Mouse (Mus musculus): ENCODE results near the gene Galk2.

Gene Galk2

DNA sequence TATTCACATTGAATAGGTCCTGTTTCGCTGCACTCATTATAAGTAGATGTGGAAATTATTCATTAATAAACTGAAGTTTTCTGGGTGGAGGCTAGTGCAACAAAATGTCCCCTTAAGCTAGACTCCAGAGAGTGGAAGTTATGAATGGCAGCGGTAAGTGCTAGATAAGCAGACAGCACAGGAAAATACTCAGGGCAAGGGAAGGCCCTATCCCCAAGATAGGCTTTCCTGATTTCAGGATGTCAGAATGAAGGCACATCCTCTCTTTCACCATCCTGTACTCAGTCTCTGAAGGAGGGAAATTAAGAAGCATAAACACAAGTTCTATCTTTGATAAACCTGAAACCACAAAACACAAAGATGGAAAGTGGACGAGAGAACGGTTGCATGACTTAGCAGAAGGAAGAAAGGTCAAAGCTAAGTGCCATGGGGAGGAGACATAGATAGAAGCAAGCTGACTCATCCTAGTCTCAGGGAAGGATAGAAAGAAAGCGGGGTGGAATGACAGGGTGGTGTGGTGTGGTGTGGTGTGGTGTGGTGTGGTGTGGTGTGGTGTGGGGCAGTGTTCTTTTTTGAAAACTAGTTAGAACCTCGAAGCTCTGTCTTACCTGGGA, 42.0 kb downstream of the Galk2 start:
- no peak for DNase-seq (ENCODE audit: low spot score)

DNA sequence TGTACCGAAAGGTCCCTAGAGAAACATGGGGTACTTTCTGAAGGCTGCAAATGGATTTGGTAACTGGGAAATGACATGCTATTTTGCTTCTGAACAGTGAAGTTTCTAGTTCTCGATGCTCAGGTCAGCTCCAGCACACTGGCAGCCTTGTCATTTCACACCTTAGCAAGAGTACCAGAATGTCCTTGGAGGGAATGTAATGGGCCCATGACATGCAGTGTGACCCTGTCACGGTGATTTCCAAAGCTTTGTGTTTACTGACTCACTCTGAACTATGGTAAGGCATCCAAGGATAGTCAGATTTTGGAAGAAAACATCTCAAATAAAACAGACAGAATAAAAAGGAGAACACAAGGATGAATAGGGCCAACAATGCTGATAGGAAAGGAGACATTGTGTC, 42.5 kb downstream of the Galk2 start:
- DNase-seq (ENCODE audit: low spot score) = no peak

DNA sequence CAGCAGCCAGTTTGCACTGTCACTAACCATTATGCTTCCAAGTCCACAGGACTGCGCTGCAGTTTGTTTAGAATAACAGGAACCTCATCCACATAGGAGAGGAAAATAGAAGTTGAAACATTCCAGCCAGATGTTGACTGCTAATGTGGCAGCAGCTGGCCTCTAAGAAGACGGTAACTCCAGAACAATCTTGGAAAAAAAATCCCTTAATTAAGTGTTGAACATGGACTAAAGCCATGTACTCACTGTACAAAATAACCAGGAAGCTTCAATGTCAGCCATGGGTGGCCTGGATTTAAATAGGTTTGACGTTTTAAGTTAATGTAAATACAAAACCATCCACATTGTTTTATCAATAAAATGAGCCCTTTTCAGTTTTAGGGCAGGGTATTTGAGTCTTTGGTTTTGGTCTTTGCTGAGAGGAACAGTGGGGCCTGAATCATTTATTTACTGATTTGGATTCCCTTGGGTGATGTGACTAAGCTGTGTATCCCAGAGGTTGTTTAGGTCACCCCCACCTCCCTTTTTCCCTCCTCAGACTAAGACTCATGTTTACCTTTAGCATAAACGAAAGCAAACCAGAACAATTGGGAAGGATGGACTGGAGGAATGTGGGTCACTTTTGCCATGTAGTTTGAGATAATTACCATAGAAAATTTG, 47.6 kb downstream of the Galk2 start:
- no peak for DNase-seq (ENCODE audit: low spot score)

DNA sequence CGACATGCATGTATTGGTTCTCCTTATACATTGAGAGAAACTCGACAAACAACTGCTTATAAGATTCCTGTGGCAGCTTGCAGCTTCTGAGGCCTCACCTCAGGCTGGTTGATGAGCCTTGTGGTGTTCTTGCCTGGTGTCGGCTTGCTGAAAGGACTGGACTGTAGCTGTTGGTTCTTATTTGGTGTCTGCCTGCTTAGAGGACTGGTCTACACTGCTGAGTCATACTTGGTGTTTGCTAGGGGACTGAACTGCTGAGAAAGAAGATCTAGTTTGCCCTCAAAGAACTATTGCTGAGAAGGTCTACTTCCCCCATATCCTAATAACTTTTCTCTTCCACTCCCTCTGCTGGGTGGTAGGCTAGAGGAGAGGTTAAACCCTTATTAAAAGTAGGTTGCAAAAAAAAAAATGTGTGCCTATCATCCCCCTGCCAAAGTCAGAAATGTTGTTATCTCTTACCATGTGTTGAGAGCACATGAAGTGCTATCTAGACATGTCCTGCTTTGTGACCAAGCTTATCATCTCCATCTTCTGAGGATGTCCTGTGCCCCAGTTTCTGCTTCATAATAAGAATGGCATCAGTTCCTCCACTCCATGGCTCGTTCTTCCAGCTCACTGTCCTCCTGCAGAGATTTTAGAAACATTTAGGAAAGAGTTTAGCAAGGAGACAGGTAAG, 48.8 kb downstream of the Galk2 start:
- DNase-seq (ENCODE audit: low spot score) = no peak

DNA sequence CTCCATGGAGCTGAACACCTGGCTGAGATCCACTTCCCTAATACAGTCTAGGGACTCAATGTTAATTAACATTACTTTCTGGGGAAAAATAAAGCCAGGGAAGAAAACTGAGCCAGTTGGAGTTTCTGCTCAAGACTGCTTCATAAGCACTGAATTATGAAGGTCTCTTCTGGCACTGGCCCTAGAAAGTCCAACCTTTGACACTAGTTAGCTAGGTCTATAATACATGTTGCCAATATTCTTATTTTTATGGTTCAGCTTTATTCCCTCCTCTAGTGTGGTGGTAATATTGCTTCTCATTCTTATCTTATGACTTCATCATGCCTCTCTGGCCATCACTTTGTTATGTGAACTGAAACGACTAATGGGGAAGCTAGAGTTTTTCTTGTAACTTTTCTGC, 55.3 kb downstream of the Galk2 start:
- no peak for DNase-seq (ENCODE audit: low spot score)

DNA sequence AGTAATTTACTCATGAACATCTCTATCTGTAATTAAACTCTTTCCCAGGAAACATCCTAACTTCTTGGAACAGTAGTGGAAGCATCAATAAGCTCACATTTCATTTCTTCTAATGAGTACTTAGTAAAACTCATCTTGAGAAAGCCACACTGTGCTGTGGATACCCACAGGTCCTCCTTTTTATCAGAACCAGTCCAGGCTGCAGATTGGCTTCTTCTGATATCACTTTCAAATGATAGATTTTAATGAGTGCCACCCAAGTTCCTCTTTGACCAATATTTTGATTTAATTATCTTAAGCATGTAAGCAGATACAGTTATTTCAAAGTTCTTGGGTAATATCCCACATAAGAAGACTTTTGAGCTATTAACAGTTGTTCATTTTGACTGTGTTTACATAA, 55.8 kb downstream of the Galk2 start:
- DNase-seq (ENCODE audit: low spot score) = no peak

DNA sequence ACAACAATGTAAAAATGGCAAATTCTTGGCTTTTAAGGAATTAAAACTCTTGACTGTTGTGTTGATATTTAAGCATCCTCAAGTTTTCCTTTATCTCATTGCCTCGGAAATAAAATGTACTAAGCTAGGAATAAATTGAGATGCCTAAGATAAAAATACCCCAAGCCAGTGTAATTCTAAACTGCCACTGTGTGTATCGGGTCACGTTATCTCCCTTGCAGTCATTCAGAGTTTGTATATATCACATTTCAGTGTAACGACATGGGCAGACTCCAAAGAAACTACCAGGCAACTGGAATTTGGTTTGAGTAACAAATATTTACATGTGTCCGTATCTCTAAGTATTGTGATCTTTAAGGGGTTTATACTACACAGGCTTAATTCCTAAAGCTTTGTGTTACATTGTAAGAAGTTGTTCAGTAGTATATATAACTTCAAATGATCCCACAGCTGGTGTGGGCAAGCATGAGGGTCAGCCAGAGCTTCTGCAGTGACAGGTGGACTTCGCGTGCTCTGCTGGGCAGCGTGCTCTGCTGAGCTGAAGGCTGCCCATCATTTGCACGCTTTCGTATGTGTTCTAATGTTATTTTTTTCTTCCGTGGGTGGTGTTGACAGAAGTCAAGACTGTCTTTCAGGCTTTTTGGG, 57.9 kb downstream of the Galk2 start:
- DNase-seq (ENCODE audit: low spot score) = no peak

DNA sequence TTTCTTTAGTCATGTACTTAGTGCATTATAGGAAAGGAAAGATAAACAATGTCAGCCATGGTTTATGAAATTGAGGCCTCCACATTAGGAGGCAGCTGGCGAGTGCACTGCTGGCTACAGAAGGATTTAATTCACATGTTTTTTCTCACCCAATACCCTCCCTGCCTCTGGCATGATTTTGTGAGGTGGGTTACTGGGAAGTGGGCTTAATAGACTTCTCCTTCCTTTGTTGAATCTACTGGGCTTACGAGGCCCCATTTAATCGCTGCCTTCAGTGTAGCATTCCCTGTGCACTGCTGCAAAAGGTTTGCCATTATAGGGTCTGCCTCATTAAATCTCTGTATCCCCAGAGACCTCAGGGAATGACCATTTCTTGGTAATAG, 58.4 kb downstream of the Galk2 start:
- DNase-seq (ENCODE audit: low spot score) = no peak

DNA sequence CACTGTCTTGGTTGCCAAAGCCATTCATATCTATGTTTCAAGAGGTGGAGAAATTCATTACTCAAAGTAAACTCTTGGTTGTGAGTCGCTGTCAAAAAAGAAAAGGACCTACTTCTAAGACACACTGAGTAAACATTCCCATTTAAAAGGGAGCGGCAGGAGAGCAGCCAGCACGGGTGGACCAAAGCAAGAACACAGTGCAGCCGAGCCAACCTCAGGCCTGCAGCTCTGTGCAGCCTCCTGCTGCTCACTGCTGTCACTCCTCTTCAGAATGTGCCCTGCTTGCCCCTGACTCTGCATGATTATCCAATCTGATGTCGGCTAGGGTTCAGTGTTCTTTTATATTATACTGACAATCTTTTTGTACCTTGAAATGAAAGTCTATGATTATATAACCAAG, 62.4 kb downstream of the Galk2 start:
- no peak for DNase-seq (ENCODE audit: low spot score)

DNA sequence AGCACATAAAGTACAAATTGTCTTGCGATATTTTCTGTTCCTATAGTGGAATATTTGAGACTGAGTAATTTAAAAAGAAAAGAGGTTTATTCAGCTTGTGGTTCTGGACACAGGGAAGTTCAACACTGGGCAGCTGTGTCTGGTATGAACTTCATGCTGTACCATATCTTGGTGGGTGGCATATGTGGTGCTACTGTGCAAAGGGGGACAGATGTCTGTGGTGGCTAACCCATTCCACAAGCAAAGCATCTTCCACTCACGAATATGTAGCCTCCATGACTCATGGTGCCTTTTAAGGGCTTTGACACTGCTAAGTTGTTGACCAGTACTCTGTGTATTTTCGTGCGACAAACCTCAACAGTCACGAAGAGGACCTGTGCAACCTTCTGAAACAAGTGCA, 63.2 kb downstream of the Galk2 start:
- DNase-seq (ENCODE audit: low spot score) = no peak

DNA sequence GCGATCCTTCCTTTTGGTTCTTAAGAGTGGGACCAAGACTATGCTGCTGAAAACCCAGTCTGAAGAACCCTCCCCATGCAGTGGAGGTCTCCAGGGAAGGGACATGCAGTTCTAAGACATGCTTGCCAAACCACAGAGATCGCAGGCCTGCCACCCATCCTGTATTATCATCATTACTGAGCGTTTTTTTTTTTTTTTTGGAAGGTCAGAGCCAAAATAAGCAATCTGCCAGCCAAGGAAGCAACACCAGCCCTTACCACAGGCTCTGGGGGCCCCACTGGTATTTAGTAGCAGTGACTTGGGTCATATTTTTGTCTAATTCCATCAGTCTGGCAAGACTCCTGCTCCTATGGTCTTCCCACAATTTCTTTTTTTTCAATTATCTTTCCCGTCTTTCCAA, 64.0 kb downstream of the Galk2 start:
- no peak for DNase-seq (ENCODE audit: low spot score)

DNA sequence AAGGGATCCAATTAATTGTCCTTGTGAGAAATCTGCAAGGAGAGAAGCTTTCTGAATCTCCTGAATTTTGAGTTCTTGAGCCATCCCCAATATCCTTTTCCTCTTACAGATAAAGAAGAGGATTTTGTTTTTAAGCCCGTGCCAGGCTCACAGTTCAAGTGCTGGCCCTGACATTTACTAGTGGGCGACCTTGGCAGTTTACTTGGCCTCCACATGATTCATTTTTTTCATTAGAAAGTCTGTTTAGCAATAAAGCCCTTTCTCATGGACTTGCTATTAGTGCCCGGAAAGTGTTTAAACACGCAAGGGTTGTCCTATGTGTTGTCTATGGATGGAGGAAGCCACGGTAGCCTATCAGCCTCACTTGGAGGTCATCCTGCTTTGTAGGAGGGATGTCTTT, 64.4 kb downstream of the Galk2 start:
- DNase-seq (ENCODE audit: low spot score) = no peak

DNA sequence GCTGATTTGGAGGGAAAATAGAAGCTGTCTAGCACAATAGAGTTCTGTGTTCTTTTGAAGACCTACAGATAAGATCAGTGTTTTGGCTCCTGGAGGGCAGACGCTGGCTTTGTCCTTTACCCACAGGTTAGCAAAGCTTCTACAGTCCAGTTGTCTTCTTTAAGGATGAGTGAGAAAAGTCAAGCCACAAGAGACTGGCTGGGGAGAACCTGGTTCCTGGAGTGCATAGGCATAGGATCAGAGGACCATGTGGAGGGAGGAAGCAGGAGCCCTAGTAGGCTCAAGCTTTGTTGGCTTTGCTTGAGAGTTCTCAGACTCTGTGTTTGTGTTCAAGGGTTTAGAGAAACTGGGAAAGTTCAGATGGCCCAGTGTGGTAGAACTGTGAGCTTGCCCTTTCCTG, 65.6 kb downstream of the Galk2 start:
- no peak for DNase-seq (ENCODE audit: low spot score)

DNA sequence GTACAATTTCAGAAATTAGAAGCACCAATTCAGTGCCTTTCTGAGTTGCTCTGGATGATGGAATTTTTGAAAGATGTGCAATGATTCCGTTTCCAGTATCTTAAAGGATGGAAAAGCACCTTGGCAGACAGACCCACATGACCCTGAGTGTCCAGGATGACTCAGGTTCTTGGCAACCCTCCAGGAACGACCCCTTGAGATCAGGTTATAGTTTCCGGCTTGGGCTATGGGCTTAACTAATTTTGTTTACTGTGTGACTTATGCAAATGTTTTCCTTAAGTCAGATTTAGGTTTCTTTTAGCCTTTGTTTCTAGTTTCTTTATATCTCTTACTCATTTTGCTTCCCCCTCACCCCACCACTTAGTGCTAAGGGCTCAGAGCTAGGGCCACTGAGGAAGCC, 66.2 kb downstream of the Galk2 start:
- DNase-seq (ENCODE audit: low spot score) = no peak

DNA sequence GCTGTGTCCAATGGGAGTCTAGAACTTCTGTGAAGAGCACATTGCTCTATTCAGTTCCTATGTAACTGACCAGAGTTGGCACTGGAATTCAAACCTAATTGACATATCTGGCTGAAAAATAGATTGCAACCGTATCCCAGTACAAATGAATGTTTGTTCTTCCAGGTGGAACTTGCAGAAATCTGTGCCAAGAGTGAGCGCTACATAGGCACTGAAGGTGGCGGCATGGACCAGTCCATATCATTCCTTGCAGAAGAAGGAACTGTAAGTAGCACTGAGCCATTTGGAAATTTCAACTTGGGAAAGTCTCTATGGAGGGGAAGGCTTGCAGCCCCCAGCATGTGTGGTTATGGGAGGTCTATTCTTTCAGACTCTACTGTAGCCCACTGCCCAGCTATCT, 70.5 kb downstream of the Galk2 start:
- no peak for DNase-seq (ENCODE audit: low spot score)

DNA sequence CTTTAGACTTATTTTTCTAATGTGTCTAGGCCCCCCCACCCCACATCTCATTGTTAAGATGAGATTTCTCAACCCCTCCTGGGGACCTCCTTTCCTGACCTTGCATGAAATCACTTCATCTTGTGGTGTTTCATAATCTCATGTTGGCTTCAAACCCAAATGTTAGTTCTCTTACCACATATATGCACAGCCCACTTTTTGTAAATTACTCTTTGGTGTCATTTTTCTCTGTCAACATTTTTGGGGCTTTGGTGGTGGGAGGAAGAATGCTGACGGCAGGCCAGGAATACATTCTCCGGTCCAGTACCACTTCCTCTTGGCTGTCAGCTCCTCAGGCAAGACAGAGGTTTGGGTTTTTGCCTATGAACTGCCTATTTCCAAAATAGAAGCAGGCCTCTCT, 71.0 kb downstream of the Galk2 start:
- no peak for DNase-seq (ENCODE audit: low spot score)

DNA sequence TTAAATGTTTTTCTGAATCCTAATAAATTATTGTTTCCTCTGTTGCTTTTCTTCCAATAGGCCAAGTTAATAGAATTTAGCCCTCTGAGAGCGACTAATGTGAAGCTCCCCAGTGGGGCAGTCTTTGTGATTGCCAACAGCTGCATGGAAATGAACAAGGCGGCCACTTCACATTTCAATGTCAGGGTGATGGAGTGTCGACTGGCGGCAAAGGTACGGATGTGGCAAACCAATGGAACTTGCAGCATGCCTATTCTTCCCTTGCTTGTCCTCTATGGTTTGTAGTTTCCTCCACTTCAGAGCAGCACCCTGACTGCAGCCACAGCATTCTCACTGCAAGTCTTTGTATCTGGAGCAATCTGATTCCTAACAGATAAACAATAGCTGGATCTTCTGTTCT, 72.3 kb downstream of the Galk2 start:
- DNase-seq (ENCODE audit: low spot score) = no peak

DNA sequence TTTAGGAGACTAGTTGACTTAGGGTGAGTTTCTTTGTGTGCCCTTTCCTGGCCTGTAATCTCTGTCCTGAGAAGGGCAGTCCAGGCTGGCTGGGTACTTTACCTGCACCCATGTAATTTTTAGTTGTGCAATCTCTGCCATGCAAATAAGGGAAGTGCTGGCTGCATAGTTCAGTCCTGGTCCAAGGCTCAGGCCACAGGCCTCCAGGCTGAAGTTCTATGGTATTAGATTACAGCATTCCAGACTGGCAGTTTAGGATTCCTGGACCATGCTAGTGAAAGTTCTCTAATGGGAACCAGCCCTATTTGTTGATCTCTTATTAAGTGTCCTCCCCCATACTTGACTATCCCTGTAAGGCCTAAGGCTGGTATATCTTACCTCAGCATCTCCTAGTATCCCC, 73.8 kb downstream of the Galk2 start:
- DNase-seq (ENCODE audit: low spot score) = no peak

DNA sequence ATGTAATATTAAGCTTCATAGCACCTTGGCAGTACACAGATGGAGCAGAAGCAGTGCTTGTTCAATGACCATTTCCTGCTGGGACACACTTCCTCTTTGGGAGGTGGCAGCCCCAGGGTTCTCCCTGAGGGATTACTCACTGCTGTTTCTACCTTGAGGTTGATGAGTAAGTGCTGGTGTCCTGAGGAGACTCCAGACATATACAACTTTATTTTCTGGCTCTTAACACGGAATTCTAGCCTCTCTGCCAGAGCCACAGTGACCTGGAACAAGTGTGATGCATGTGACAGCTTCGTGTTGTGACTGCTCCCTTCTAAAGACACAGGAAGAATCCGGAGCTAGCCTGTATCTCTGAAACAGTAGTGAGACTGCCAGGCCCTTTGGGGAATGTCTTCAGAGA, 75.1 kb downstream of the Galk2 start:
- DNase-seq (ENCODE audit: low spot score) = no peak

DNA sequence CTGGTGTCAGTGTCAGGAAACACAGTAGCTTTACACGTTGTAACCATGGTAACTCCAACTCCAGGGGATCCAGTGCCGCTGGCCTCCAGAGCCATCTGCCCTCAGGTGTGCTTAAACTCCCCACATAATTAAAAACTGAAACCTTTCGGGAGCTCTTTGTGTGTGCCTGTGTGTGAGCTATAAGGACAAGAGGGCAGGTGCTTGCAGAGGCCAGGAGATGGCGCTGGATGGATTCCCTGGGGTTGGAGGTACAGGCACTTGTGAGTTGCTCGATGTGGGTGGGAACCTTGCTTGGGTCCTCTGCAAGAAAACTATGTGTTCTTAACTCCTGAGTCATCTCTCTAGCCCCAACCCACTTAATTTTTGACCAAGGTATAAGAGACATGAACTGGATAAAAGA, 77.5 kb downstream of the Galk2 start:
- no peak for DNase-seq (ENCODE audit: low spot score)

DNA sequence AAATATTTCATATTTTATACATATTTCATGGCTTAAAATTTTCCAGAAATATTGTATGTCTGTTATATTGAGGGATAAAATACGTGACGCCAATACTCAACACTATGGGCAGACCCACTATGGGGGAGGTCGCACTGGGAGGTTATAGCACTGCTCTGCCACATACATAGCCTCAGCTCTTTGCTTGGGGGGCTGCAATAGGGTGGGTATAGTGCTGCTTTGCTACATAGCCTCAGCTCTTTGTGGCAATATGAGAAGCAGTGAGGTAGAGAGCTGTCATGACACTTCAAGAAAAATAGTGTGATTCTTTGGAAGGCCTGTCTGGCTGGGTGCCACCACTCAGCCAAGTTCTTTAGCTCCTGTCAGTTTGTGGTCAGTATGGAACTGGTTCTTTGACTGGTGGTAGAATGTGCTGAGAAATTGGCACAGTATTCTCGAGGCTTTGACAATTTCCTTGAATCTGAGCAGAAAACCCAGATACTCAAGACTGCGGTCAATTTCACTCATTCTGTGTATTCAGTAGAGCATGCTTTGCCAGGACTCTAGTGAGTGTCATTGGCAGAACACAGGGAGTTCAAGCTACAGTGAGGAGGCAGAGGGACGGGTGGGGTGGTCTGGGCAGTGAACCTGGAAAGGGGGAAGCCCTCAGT, 80.2 kb downstream of the Galk2 start:
- DNase-seq (ENCODE audit: low spot score) = no peak

DNA sequence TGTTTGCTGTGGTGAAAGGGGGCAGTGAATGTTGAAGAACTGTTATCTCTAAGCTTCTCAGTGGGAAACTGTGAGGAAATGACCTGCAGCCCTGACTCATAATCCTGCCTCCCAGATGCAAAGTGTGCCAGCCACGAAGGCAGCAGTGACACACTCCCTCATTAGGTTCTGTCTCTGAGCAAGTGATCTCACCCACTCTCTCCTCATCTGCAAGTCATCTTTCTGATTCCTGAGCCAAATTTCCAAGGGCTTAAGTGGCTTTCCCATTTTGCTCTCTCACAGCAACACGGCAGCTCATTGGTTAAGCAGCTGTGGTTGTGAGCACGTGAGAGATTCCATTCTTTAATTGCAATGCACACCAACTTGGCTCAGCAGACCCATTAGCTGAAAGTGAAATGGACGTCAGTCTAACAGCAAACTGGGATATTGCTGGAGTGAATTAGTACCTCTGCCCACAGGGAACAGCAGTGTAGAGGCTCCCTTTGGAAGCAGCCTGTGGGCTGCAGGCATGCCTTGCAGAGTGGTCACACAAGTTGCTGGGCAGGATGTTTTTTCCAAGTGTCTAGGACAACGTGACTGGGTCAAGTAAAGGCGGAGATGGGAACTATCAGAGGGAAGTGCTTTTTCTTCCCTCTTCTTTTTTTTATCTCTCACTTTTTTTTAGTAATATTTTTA, 82.3 kb downstream of the Galk2 start:
- no peak for DNase-seq (ENCODE audit: low spot score)

Data from urinary bladder, postnatal 10 days (tissue).